Mouse (Mus musculus) heart, embryonic 14.5 days (tissue): ENCODE results near the gene Lrit2. TPM values are rescaled to one million over a fixed set of nuclear protein-coding genes. Genes with fewer than 3 reads are reported as not detected.
A peak's percentile ranks its signal among the peaks of the same experiment; 100 is the strongest.

Source experiments
- ATAC-seq: fragments of 200-750 bp; cut with Nextera tagmentation; 2 replicates; pipeline ENCODE4 v1.8.0; 2017; ENCODE audit warnings: low read depth, moderate TSS enrichment; ENCODE audit not compliant: insufficient number of reproducible peaks, insufficient read depth, low FRiP score
- H3K27ac ChIP-seq, 2 experiments: fragments of 200-500 bp in 1 of 2; fragments of 300-500 bp in 1 of 2; sonication (generic) in 1 of 2; replicated peaks in 1 of 2; 2 replicates each; pipeline ENCODE4 v1.5.1; 2012 to 2014; ENCODE audit warnings: low read depth in 2 of 2, low read length in 2 of 2, control low read depth in 1 of 2, mild to moderate bottlenecking in 1 of 2, mixed read lengths in 1 of 2; ENCODE audit not compliant: control insufficient read depth in 1 of 2, insufficient read depth in 1 of 2
- H3K27me3 ChIP-seq: fragments of 300-500 bp; sonication (generic); 2 replicates; pipeline ENCODE4 v1.6.1; 2014; ENCODE audit warnings: mild to moderate bottlenecking, low read length, control low read depth; ENCODE audit not compliant: control insufficient read depth, insufficient read depth
- H3K36me3 ChIP-seq: fragments of 300-500 bp; sonication (generic); 2 replicates; pipeline ENCODE4 v1.6.1; 2014; ENCODE audit warnings: mild to moderate bottlenecking, control low read depth, low read length, mixed read lengths; ENCODE audit not compliant: control insufficient read depth, insufficient read depth
- H3K4me1 ChIP-seq, 2 experiments: fragments of 200-500 bp in 1 of 2; fragments of 300-500 bp in 1 of 2; sonication (generic) in 1 of 2; 2 replicates each; pipeline ENCODE4 v1.6.1; 2012 to 2014; ENCODE audit warnings: low read length in 2 of 2, control low read depth in 1 of 2, mixed read lengths in 1 of 2; ENCODE audit not compliant: control insufficient read depth in 2 of 2, insufficient read depth in 2 of 2
- H3K4me2 ChIP-seq: fragments of 300-500 bp; sonication (generic); 2 replicates; pipeline ENCODE4 v1.6.1; 2014; ENCODE audit warnings: mild to moderate bottlenecking, low read length
- H3K4me3 ChIP-seq, 2 experiments: fragments of 200-500 bp in 1 of 2; fragments of 300-500 bp in 1 of 2; sonication (generic) in 1 of 2; 2 replicates each; pipeline ENCODE4 v1.5.1; 2012 to 2014; ENCODE audit warnings: low read length in 2 of 2, mild to moderate bottlenecking in 2 of 2, control low read depth in 1 of 2, low read depth in 1 of 2, moderate library complexity in 1 of 2; ENCODE audit not compliant: control insufficient read depth in 1 of 2, insufficient read depth in 1 of 2
- H3K9ac ChIP-seq: fragments of 300-500 bp; sonication (generic); 2 replicates; pipeline ENCODE4 v1.6.1; 2014; ENCODE audit warnings: mild to moderate bottlenecking, low read length
- H3K9me3 ChIP-seq: fragments of 300-500 bp; sonication (generic); 2 replicates; pipeline ENCODE4 v1.6.1; 2016; ENCODE audit warnings: low read length, control low read depth; ENCODE audit not compliant: control insufficient read depth
- WGBS: fragments of 180-500 bp; shearing (Covaris S2); extraction: QIAGEN DNeasy Blood & Tissue Kit; methylation state at CpG from one replicate; pipeline ENCODE4 v1.1.7; 2014; 5-methylcytosine and 5-hydroxymethylcytosine counted together
- polyA plus RNA-seq: library from polyadenylated mRNA; unstranded; fragments of >200 nt; fragmentation: Nextera tagmentation; extraction: Ambion mirVana; gene quantifications from 2 replicates; pipeline ENCODE4 v1.2.1, GENCODE M21; 2014

Lrit2 gene
- polyA plus RNA-seq, 1 experiment from 2014 or later: not detected

- H3K9ac ChIP-seq: peak within 1 kb of the TSS; percentile 55
- WGBS: under 1% methylated on average over 30 of the region's 30 CpGs
- peak within 1 kb of the TSS; percentile 67 for H3K4me2 ChIP-seq
- ATAC-seq: 0 out of 2 replicates have a peak, but pooled peaks have one; percentile 18
- H3K27me3 ChIP-seq: peaks cover 50% of the 10 kb centered on the region
- peaks cover 5 to 9% of the 10 kb centered on the region in 2 experiments; a peak in 2 of 4 replicates for H3K4me1 ChIP-seq
- no peaks in the 10 kb centered on the region for H3K9me3 ChIP-seq
- no peaks in the 10 kb centered on the region for H3K36me3 ChIP-seq
- peak within 1 kb of the TSS; percentile 16 to 34; a peak in 3 of 4 replicates for H3K4me3 ChIP-seq
- H3K27ac ChIP-seq: no peak within 1 kb of the TSS
Measured at GRCm38 (mm10) chr14:37097956-37098530, 30.3 kb downstream of the Lrit2 start, which contains the start of gene Cdhr1. Gene Cdhr1 (minus strand): TSS chr14:37098347.

GRCm38 (mm10) chr14:37101531-37101930 is 33.8 kb downstream of the Lrit2 start:
- H3K9ac ChIP-seq: no peak overlapping the region
- H3K4me2 ChIP-seq: no peak overlapping the region
- H3K4me3 ChIP-seq: no peak overlapping the region
- WGBS: 51% methylated on average over 5 of the region's 5 CpGs
- H3K9me3 ChIP-seq: no peaks in the 10 kb centered on the region
- no peak overlapping the region for H3K27ac ChIP-seq
- no peak for ATAC-seq
- H3K36me3 ChIP-seq: no peaks in the 10 kb centered on the region
- H3K4me1 ChIP-seq: peaks cover 19 to 33% of the 10 kb centered on the region in 2 experiments
- H3K27me3 ChIP-seq: peaks cover 36% of the 10 kb centered on the region

GRCm38 (mm10) chr14:37102484-37102883 is 34.8 kb downstream of the Lrit2 start:
- ATAC-seq: no peak
- H3K27me3 ChIP-seq: peaks cover 27% of the 10 kb centered on the region
- 86% methylated on average over 3 of the region's 3 CpGs for WGBS
- no peaks in the 10 kb centered on the region for H3K9me3 ChIP-seq
- no peak overlapping the region for H3K27ac ChIP-seq
- no peaks in the 10 kb centered on the region for H3K36me3 ChIP-seq
- H3K4me2 ChIP-seq: no peak overlapping the region
- no peak overlapping the region for H3K9ac ChIP-seq
- no peak overlapping the region for H3K4me3 ChIP-seq
- peaks cover 20 to 34% of the 10 kb centered on the region in 2 experiments for H3K4me1 ChIP-seq

- Histone ChIP-seq H3K9ac (no peak overlapping the region), H3K4me2 (0 out of 2 replicates have a peak overlapping the region, but pooled peaks have one; percentile 11), H3K4me3 (no peak overlapping the region), H3K27ac (peak overlapping the region; percentile 53 to 67), H3K9me3 (no peaks in the 10 kb centered on the region), H3K27me3 (peaks cover 4% of the 10 kb centered on the region; the same call in 1 of the 2 replicates), H3K4me1 (peaks cover 18 to 32% of the 10 kb centered on the region in 2 experiments), H3K36me3 (no peaks in the 10 kb centered on the region)
- ATAC-seq: peak; percentile 63; the same call in 1 of the 2 replicates
- WGBS: 34% methylated on average over 5 of the region's 5 CpGs
Measured at GRCm38 (mm10) chr14:37104747-37105146, 37.0 kb downstream of the Lrit2 start.

GRCm38 (mm10) chr14:37105846-37106245 is 38.1 kb downstream of the Lrit2 start:
- peaks cover 23 to 41% of the 10 kb centered on the region in 2 experiments for H3K4me1 ChIP-seq
- peak overlapping the region; percentile 40 for H3K4me2 ChIP-seq
- H3K27ac ChIP-seq: peak overlapping the region; percentile 42 to 67
- no peak overlapping the region for H3K9ac ChIP-seq
- H3K36me3 ChIP-seq: no peaks in the 10 kb centered on the region
- H3K9me3 ChIP-seq: no peaks in the 10 kb centered on the region
- H3K27me3 ChIP-seq: no peaks in the 10 kb centered on the region
- H3K4me3 ChIP-seq: no peak overlapping the region
- ATAC-seq: peak; percentile 68
- 3% methylated on average over 7 of the region's 7 CpGs for WGBS

GRCm38 (mm10) chr14:37109460-37109859 is 41.7 kb downstream of the Lrit2 start:
- no peaks in the 10 kb centered on the region for H3K9me3 ChIP-seq
- no peaks in the 10 kb centered on the region for H3K36me3 ChIP-seq
- H3K4me2 ChIP-seq: no peak overlapping the region
- 0 out of 2 replicates have a peak, but pooled peaks cover 3% of the 10 kb centered on the region for H3K27me3 ChIP-seq
- ATAC-seq: no peak
- peaks cover 20 to 34% of the 10 kb centered on the region in 2 experiments for H3K4me1 ChIP-seq
- WGBS: 75% methylated on average over 8 of the region's 8 CpGs
- no peak overlapping the region for H3K9ac ChIP-seq
- no peak overlapping the region for H3K27ac ChIP-seq
- H3K4me3 ChIP-seq: no peak overlapping the region

GRCm38 (mm10) chr14:37109975-37110374 is 42.2 kb downstream of the Lrit2 start:
- Histone ChIP-seq H3K4me3 (no peak overlapping the region), H3K9me3 (no peaks in the 10 kb centered on the region), H3K9ac (no peak overlapping the region), H3K4me1 (peaks cover 17 to 29% of the 10 kb centered on the region in 2 experiments), H3K27ac (no peak overlapping the region), H3K4me2 (no peak overlapping the region), H3K27me3 (0 out of 2 replicates have a peak, but pooled peaks cover 3% of the 10 kb centered on the region), H3K36me3 (no peaks in the 10 kb centered on the region)
- whole genome bisulfite sequencing: 47% methylated on average over 9 of the region's 9 CpGs
- ATAC-seq: no peak
